Mouse (Mus musculus) kidney, adult 9 months (tissue): ENCODE results near the gene Slc7a11.
"Not testable (repeated sequence)": the region's sequence is repeated elsewhere in the genome, so short reads cannot be mapped to it uniquely, and the experiment has no call there.

Experiments
- DNase-seq: peaks from one replicate; pipeline ENCODE4 v3.0.0; 2022

The Slc7a11 gene

GRCm38 (mm10) chr3:50443421-50443916 is at the start of gene Slc7a11:
Gene Slc7a11 (minus strand): TSS chr3:50443614.
- peak; percentile 21 for DNase-seq

- DNase-seq = no peak
Observed at GRCm38 (mm10) chr3:50491678-50492077, 48.3 kb upstream of the Slc7a11 start.

- no peak for DNase-seq
Observed at GRCm38 (mm10) chr3:50484076-50484475, 40.7 kb upstream of the Slc7a11 start.

GRCm38 (mm10) chr3:50462223-50462622 is 18.8 kb upstream of the Slc7a11 start:
- DNase-seq = no peak

GRCm38 (mm10) chr3:50457136-50457535 is 13.7 kb upstream of the Slc7a11 start:
- no peak for DNase-seq

- DNase-seq = no peak
Observed at GRCm38 (mm10) chr3:50456564-50456963, 13.2 kb upstream of the Slc7a11 start.

- no peak for DNase-seq
Observed at GRCm38 (mm10) chr3:50456023-50456422, 12.6 kb upstream of the Slc7a11 start.

GRCm38 (mm10) chr3:50445050-50445775 is 1.8 kb upstream of the Slc7a11 start:
- DNase-seq = no peak

- DNase-seq = no peak
Observed at GRCm38 (mm10) chr3:50443942-50444341, 528 bp upstream of the Slc7a11 start.

- no peak for DNase-seq
Observed at GRCm38 (mm10) chr3:50442341-50443292, 797 bp downstream of the Slc7a11 start.

GRCm38 (mm10) chr3:50441330-50441729 is 2.1 kb downstream of the Slc7a11 start:
- no peak for DNase-seq

- DNase-seq = no peak
Observed at GRCm38 (mm10) chr3:50440409-50440808, 3.0 kb downstream of the Slc7a11 start.

- DNase-seq = no peak
Observed at GRCm38 (mm10) chr3:50439429-50439828, 4.0 kb downstream of the Slc7a11 start.

GRCm38 (mm10) chr3:50438520-50439253 is 4.7 kb downstream of the Slc7a11 start:
- DNase-seq = no peak

GRCm38 (mm10) chr3:50438081-50438480 is 5.3 kb downstream of the Slc7a11 start:
- DNase-seq = not testable (repeated sequence)

GRCm38 (mm10) chr3:50436409-50436808 is 7.0 kb downstream of the Slc7a11 start:
- not testable (repeated sequence) for DNase-seq

- no peak for DNase-seq
Observed at GRCm38 (mm10) chr3:50433831-50434230, 9.6 kb downstream of the Slc7a11 start.

- no peak for DNase-seq
Observed at GRCm38 (mm10) chr3:50430811-50431210, 12.6 kb downstream of the Slc7a11 start.

GRCm38 (mm10) chr3:50421480-50422277 is 21.7 kb downstream of the Slc7a11 start:
- no peak for DNase-seq

- DNase-seq = no peak
Observed at GRCm38 (mm10) chr3:50419161-50419560, 24.3 kb downstream of the Slc7a11 start.

- peak; percentile 2 for DNase-seq
Observed at GRCm38 (mm10) chr3:50406771-50407170, 36.6 kb downstream of the Slc7a11 start.

- no peak for DNase-seq
Observed at GRCm38 (mm10) chr3:50405915-50406314, 37.5 kb downstream of the Slc7a11 start.
